Mouse (Mus musculus): ENCODE measurements at regions not wholly inside any gene's neighbourhood (a gene's known extent, or its start where the extent isn't known, plus 50 kb on each side); places are given as distances from the start of the nearest gene placed in this dataset.

GRCm38 (mm10) chr4:27130108-27130507 is 783.4 kb upstream of the Manea start:
- ATAC-seq (replicated peaks) = no peak
- Histone ChIP-seq H3K4me3 (no peak overlapping the region), H3K27ac (replicated peaks) (no peak overlapping the region), H3K36me3 (no peaks in the 10 kb centered on the region), H3K9ac (replicated peaks) (no peak overlapping the region), H3K4me2 (replicated peaks) (no peak overlapping the region), H3K9me3 (no peaks in the 10 kb centered on the region), H3K27me3 (no peaks in the 10 kb centered on the region), H3K4me1 (no peaks in the 10 kb centered on the region)
- WGBS = 58% methylated on average over 1 of the region's 1 CpGs

DNA sequence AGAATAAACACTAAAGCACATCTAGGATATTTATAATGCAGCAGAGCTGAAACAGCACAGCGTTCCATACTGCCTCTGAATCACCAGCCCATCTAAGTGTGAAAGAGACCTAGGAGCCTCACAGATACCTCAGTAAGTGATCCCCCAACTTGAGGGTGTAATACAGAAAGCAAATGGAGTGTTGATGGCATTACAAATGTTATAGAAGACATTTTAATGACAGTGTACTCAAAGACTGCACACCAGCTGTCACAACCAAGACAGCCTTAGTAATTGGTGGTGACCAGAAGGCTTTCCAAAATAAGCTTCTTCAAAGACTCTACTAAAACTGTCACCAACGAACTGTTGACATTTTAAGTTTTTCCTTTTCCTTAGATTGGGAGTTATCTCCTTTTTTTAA is 771.3 kb upstream of the Manea start:
- no peak; the same call in 1 of the 2 replicates for ATAC-seq (replicated peaks)
- Histone ChIP-seq H3K4me2 (replicated peaks) (no peak overlapping the region), H3K4me1 (no peaks in the 10 kb centered on the region), H3K4me3 (no peak overlapping the region), H3K27me3 (no peaks in the 10 kb centered on the region), H3K36me3 (no peaks in the 10 kb centered on the region), H3K9ac (replicated peaks) (no peak overlapping the region), H3K27ac (replicated peaks) (no peak overlapping the region), H3K9me3 (no peaks in the 10 kb centered on the region)
- 66% methylated on average over 2 of the region's 2 CpGs for WGBS

GRCm38 (mm10) chr4:27117075-27117827 is 770.6 kb upstream of the Manea start:
- WGBS = 56% methylated on average over 2 of the region's 2 CpGs

DNA sequence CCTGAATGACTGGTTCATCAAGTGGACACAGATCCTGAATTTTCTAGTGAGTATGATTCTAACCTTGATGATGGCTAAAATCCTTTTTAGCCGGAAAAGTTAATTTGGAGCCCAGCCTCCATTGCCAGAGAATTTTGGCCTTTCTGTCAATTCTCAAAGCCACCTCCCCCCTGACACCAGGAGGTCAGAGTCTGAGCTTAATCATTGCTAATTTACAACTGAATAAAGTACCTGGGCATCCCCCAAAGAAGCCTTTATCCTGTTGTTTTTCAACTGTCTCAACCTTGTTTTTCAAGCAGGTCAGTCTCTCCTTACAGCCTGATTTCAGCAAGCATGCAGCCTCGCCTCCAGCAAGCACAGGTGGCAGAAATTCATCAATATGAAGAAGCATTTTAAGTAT is 758.7 kb upstream of the Manea start:
- H3K9ac ChIP-seq (replicated peaks) = no peak overlapping the region
- no peak overlapping the region for H3K4me3 ChIP-seq
- WGBS = 81% methylated on average over 2 of the region's 2 CpGs
- no peaks in the 10 kb centered on the region for H3K36me3 ChIP-seq
- no peaks in the 10 kb centered on the region for H3K27me3 ChIP-seq
- ATAC-seq (replicated peaks) = no peak
- no peaks in the 10 kb centered on the region for H3K9me3 ChIP-seq
- no peak overlapping the region for H3K4me2 ChIP-seq (replicated peaks)
- no peaks in the 10 kb centered on the region for H3K4me1 ChIP-seq
- H3K27ac ChIP-seq (replicated peaks) = no peak overlapping the region

More at GRCm38 (mm10) chr4:27117075-27117827, 770.6 kb upstream of the Manea start:
- Histone ChIP-seq H3K4me3 (no peak overlapping the region), H3K9ac (replicated peaks) (no peak overlapping the region), H3K4me1 (no peaks in the 10 kb centered on the region), H3K27ac (replicated peaks) (no peak overlapping the region), H3K27me3 (no peaks in the 10 kb centered on the region), H3K4me2 (replicated peaks) (no peak overlapping the region), H3K36me3 (no peaks in the 10 kb centered on the region), H3K9me3 (no peaks in the 10 kb centered on the region)
- peak; percentile 83 for ATAC-seq (replicated peaks)

DNA sequence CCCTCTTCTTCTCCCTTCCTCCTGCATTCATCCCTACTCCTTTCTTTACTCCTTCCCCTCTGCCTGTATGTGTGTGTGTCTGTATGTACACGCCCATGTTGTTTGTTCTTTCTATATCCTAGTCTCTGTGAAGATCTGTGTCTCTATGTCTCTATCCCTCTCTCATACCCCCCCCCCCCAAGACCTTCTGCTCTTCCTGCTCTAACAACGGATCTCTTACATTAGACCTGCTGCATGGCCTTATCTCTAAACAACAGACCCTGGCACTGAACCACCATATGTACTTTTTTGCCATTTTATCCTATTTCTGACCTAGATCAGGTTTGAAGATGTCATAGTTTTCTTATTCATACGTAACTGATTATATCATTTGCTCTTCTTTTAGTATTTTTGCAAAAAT is 749.6 kb upstream of the Manea start:
- H3K4me1 ChIP-seq = no peaks in the 10 kb centered on the region
- no peak overlapping the region for H3K27ac ChIP-seq (replicated peaks)
- H3K9me3 ChIP-seq = no peaks in the 10 kb centered on the region
- H3K36me3 ChIP-seq = no peaks in the 10 kb centered on the region
- H3K4me2 ChIP-seq (replicated peaks) = no peak overlapping the region
- ATAC-seq (replicated peaks) = no peak
- no peak overlapping the region for H3K9ac ChIP-seq (replicated peaks)
- H3K27me3 ChIP-seq = no peaks in the 10 kb centered on the region
- WGBS = 78% methylated on average over 3 of the region's 3 CpGs
- H3K4me3 ChIP-seq = no peak overlapping the region

- 90% methylated on average over 4 of the region's 4 CpGs for WGBS
Observed at GRCm38 (mm10) chr4:27049971-27050370, 703.3 kb upstream of the Manea start.

DNA sequence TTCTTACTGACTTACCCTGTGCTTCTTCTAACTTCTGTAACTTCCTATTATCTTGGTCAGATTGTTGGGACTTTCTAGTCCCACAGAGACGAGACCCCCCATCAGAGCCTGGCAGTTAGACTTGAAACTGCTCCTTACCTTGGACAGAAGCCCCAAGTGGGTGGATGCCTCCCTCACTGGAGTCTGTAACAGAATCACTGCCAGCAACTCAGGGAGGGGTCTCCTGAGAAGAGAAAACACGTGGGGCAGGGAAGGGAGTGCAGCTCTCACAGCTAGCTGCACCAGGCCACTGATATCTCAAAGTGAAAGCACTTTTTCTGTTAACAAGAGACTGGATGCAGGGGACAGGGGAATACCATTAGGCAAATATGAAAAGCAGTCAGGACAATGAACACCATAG is 702.5 kb upstream of the Manea start:
- H3K4me2 ChIP-seq (replicated peaks) = no peak overlapping the region
- no peak overlapping the region for H3K9ac ChIP-seq (replicated peaks)
- H3K27ac ChIP-seq (replicated peaks) = no peak overlapping the region
- no peaks in the 10 kb centered on the region for H3K4me1 ChIP-seq
- WGBS = 44% methylated on average over 2 of the region's 2 CpGs
- H3K4me3 ChIP-seq = no peak overlapping the region
- H3K9me3 ChIP-seq = no peaks in the 10 kb centered on the region
- no peak for ATAC-seq (replicated peaks)
- H3K36me3 ChIP-seq = no peaks in the 10 kb centered on the region
- H3K27me3 ChIP-seq = no peaks in the 10 kb centered on the region

More at GRCm38 (mm10) chr4:27049971-27050370, 703.3 kb upstream of the Manea start:
- H3K9me3 ChIP-seq = no peaks in the 10 kb centered on the region
- ATAC-seq (replicated peaks) = no peak
- no peaks in the 10 kb centered on the region for H3K27me3 ChIP-seq
- no peaks in the 10 kb centered on the region for H3K4me1 ChIP-seq
- no peak overlapping the region for H3K4me2 ChIP-seq (replicated peaks)
- no peak overlapping the region for H3K27ac ChIP-seq (replicated peaks)
- H3K9ac ChIP-seq (replicated peaks) = no peak overlapping the region
- H3K4me3 ChIP-seq = no peak overlapping the region
- no peaks in the 10 kb centered on the region for H3K36me3 ChIP-seq
